Mouse (Mus musculus) hindbrain, postnatal 0 days (tissue): Measurements from ENCODE around the gene Slc27a1. TPM values are rescaled to one million over a fixed set of nuclear protein-coding genes. Genes with fewer than 3 reads are reported as not detected.
A peak's percentile ranks its signal among the peaks of the same experiment; 100 is the strongest.
"Not testable (repeated sequence)": the region's sequence is repeated elsewhere in the genome, so short reads cannot be mapped to it uniquely, and the experiment has no call there.

Source experiments
- ATAC-seq: fragments of 200-750 bp; cut with Nextera tagmentation; 2 replicates; pipeline ENCODE4 v1.8.0; 2017; ENCODE audit warnings: mild to moderate bottlenecking, moderate TSS enrichment, moderate library complexity
- DNase-seq: peaks from one replicate; pipeline ENCODE4 v3.0.0-alpha.2; 2015; ENCODE audit warnings: low spot score
- H3K27ac ChIP-seq: fragments of 300-500 bp; sonication (generic); 2 replicates; pipeline ENCODE4 v1.5.1; 2014; ENCODE audit warnings: mild to moderate bottlenecking
- H3K27me3 ChIP-seq: fragments of 300-500 bp; sonication (generic); 2 replicates; pipeline ENCODE4 v1.6.1; 2014; ENCODE audit warnings: low read length, mixed read lengths; ENCODE audit not compliant: insufficient read depth
- H3K36me3 ChIP-seq: fragments of 300-500 bp; sonication (generic); 2 replicates; pipeline ENCODE4 v1.6.1; 2014; ENCODE audit warnings: low read length, mixed read lengths; ENCODE audit not compliant: insufficient read depth
- H3K4me1 ChIP-seq: fragments of 300-500 bp; sonication (generic); 2 replicates; pipeline ENCODE4 v1.6.1; 2014; ENCODE audit warnings: antibody characterized with exemption, low read length, mixed read lengths; ENCODE audit not compliant: insufficient read depth
- H3K4me2 ChIP-seq: fragments of 300-500 bp; sonication (generic); 2 replicates; pipeline ENCODE4 v1.6.1; 2014; ENCODE audit warnings: low read depth, mild to moderate bottlenecking, low read length, moderate library complexity, mixed read lengths
- H3K4me3 ChIP-seq: fragments of 300-500 bp; sonication (generic); 2 replicates; pipeline ENCODE4 v1.5.1; 2014; ENCODE audit warnings: low read length
- H3K9ac ChIP-seq: fragments of 300-500 bp; sonication (generic); replicated peaks from 2 replicates; pipeline ENCODE4 v1.6.1; 2014; ENCODE audit warnings: mild to moderate bottlenecking, low read length, moderate library complexity, mixed read lengths
- H3K9me3 ChIP-seq: fragments of 300-500 bp; sonication (generic); 2 replicates; pipeline ENCODE4 v1.6.1; 2016; ENCODE audit warnings: low read length, mixed read lengths
- CTCF ChIP-seq: IDR thresholded peaks from 2 replicates; pipeline ENCODE4 v1.5.1; 2016; ENCODE audit warnings: antibody characterized with exemption, control low read depth, low read depth
- WGBS: fragments of 180-500 bp; shearing (Covaris S2); extraction: QIAGEN DNeasy Blood & Tissue Kit; methylation state at CpG from one replicate; pipeline ENCODE4 v1.1.7; 2014; 5-methylcytosine and 5-hydroxymethylcytosine counted together
- polyA plus RNA-seq: library from polyadenylated mRNA; unstranded; fragments of >200 nt; fragmentation: Nextera tagmentation; extraction: Ambion mirVana; gene quantifications from 2 replicates; pipeline ENCODE4 v1.2.1, GENCODE M21; 2015
- total RNA-seq: library from RNA; depleted of rRNA; stranded (reverse); fragments of >200 nt; gene quantifications from 2 replicates; pipeline ENCODE4 v1.2.3, GENCODE M21; 2014

The Slc27a1 gene
- total and polyA plus RNA-seq, 2 experiments from 2014 or later, result 127 to 238 TPM

GRCm38 (mm10) chr8:71528362-71529073 is 40.2 kb upstream of the Slc27a1 start:
- Histone ChIP-seq H3K36me3 (no peaks in the 10 kb centered on the region), H3K4me1 (no peaks in the 10 kb centered on the region), H3K9ac (no peak overlapping the region), H3K4me2 (no peak overlapping the region), H3K27me3 (peaks cover 22% of the 10 kb centered on the region), H3K27ac (peak overlapping the region; percentile 56; the same call in 1 of the 2 replicates), H3K4me3 (no peak overlapping the region), H3K9me3 (no peaks in the 10 kb centered on the region)
- no peak for TF ChIP-seq CTCF
- ATAC-seq, result no peak
- 83% methylated on average over 11 of the region's 11 CpGs for WGBS
- no peak for DNase-seq

DNA sequence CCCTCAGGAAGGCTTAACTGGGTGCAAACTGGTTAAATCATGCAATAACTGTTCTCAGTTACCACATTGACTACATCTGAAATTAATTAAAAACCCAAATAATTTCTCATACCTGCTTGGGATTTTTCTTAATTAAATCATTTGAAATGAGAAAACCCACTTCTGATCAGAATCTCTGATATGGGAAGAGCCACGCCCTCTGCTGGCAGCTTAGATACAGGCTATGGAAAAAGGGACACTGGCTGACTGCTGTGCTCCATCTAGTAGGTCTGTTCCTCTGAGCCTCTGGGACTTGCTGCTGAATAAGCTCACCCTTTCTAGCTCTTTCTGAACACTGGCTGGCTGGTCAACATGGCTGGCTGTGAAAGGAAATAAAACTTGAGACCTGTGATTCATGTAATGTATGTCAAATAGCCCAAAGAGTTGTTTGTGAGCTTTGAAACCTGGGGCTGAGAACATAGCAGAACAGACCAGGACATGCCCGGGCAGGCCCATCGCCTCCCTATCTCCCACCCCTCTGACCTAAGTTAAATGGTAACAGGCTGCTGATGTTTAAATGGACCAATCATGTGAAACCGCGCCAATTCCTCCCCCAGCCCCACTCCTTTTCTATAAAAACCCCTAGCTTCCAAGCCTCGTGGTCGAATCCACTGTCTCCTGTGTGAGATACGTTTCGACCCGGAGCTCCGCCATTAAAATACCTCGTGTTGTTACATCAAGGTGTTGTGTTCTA is 37.8 kb upstream of the Slc27a1 start:
- H3K9me3 ChIP-seq, H3K27me3 ChIP-seq, H3K4me1 ChIP-seq, H3K36me3 ChIP-seq, H3K27ac ChIP-seq, ATAC-seq, H3K9ac ChIP-seq, H3K4me3 ChIP-seq, H3K4me2 ChIP-seq: not testable (repeated sequence)
- 66% methylated on average over 5 of the region's 12 CpGs for WGBS
- peak; percentile 62 for TF ChIP-seq CTCF
- peak; percentile 62 for DNase-seq

DNA sequence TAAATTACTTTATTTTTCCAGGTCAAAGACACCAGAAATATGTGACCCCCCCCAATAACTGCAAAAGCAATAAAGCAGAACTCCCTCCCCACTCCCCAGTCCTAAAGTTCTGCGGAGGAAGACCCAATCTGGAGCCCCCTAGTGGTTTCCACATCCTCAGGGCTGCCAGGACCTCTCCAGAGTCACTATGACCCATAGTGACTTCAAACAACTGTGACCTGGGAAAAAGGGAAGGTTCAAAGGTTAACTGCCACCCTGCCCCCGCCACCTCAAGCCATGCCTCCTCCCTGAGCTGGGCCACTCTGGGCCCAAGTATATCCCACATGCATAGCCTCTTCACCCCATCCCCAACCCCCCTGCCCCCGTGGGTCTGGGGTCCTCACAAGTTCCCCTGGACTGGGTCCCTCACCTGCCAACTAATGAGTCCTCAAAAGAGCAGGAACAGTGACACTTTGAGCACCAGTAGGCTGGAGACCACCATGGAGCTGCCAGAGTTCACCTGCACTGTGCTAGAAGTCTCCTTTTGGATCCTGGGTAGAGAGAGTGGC is 34.3 kb upstream of the Slc27a1 start:
- peaks cover 6% of the 10 kb centered on the region; the same call in 1 of the 2 replicates for H3K27me3 ChIP-seq
- no peak for TF ChIP-seq CTCF
- 34% methylated on average over 3 of the region's 3 CpGs for WGBS
- no peak overlapping the region for H3K27ac ChIP-seq
- no peak overlapping the region for H3K9ac ChIP-seq
- H3K36me3 ChIP-seq, result no peaks in the 10 kb centered on the region
- H3K9me3 ChIP-seq, result no peaks in the 10 kb centered on the region
- no peak overlapping the region for H3K4me3 ChIP-seq
- H3K4me1 ChIP-seq, result no peaks in the 10 kb centered on the region
- ATAC-seq (no peak), DNase-seq (no peak)
- H3K4me2 ChIP-seq, result no peak overlapping the region

GRCm38 (mm10) chr8:71535663-71536062 is 33.0 kb upstream of the Slc27a1 start:
- Histone ChIP-seq H3K36me3 (no peaks in the 10 kb centered on the region), H3K9me3 (no peaks in the 10 kb centered on the region), H3K4me2 (0 out of 2 replicates have a peak overlapping the region, but pooled peaks have one; percentile 7), H3K4me3 (no peak overlapping the region), H3K9ac (no peak overlapping the region), H3K27ac (no peak overlapping the region), H3K27me3 (peaks cover 6% of the 10 kb centered on the region; the same call in 1 of the 2 replicates), H3K4me1 (no peaks in the 10 kb centered on the region)
- DNase-seq (no peak), ATAC-seq (no peak)
- WGBS, result 76% methylated on average over 5 of the region's 5 CpGs
- no peak for TF ChIP-seq CTCF

DNA sequence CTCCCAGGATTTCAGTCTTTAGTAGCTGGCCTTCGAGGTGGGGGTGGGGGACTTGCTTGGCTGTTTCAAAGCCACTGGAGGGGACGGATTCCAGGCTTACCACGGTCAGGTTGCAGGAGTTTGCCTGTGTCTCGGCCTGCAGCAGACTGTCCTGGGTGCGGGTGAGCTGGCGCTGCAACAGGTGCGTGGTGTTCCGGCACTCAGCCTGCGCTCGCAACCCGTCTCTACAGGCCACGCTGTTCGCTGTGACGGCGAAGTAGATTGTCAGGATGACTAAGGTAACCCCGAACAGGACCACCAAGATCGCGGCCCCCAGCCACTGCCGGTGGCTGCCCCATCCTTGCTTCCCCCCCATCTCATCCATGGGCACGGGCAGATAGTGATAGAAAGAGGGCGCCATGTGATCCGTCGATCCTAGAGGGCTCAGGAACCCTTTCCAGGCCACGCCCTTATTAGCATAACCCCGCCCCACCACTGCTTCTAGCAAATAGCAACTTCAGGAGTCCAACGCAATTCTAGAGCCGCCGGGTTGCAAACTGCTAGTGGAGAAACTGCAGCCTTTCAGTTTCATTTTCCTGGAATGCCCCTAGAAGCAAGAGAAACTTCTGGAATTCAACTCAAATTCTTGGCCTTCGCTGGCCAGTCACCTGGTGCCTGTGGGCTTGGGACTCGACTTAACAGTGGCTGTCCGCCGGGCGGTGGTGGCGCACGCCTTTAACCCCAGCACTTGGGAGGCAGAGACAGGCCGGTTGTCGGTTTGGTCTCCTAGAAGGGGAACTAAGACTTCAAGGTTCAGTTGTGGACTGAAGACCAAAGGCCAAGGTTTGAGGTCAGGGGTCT is 31.4 kb upstream of the Slc27a1 start, which contains the start of gene Bst2:
Gene Bst2, minus strand, starts transcription at position 429 of the 840 bp plus-strand sequence.
- Histone ChIP-seq H3K9me3 (no peaks in the 10 kb centered on the region), H3K4me3 (peak within 1 kb of the TSS; percentile 33), H3K27me3 (peaks cover 6% of the 10 kb centered on the region; the same call in 1 of the 2 replicates), H3K4me1 (no peaks in the 10 kb centered on the region), H3K36me3 (no peaks in the 10 kb centered on the region), H3K27ac (peak within 1 kb of the TSS; percentile 32; the same call in 1 of the 2 replicates), H3K4me2 (peak within 1 kb of the TSS; percentile 52), H3K9ac (0 out of 2 replicates have a peak within 1 kb of the TSS, but pooled peaks have one; percentile 23)
- ATAC-seq (peak; percentile 52; the same call in 1 of the 2 replicates), DNase-seq (peak; percentile 65)
- 5% methylated on average over 37 of the region's 37 CpGs for WGBS
- TF ChIP-seq CTCF, result no peak
